Mouse (Mus musculus) liver, postnatal 0 days (tissue): ENCODE measurements around the gene Vti1b.

Experiments
- CTCF ChIP-seq: sonication (generic); IDR thresholded peaks from 2 replicates; pipeline ENCODE4 v1.5.1; 2016; ENCODE audit warnings: antibody characterized with exemption, low read depth
- EP300 ChIP-seq: IDR thresholded peaks from 2 replicates; pipeline ENCODE4 v1.6.1; 2016; ENCODE audit warnings: antibody characterized with exemption, low read depth, mild to moderate bottlenecking

- TF ChIP-seq CTCF (no peak), EP300 (no peak)
Measured at GRCm38 (mm10) chr12:79197105-79197504, 24.6 kb upstream of the Vti1b start.
